Mouse (Mus musculus): ENCODE measurements around the gene Ppa2.

Gene Ppa2

DNA sequence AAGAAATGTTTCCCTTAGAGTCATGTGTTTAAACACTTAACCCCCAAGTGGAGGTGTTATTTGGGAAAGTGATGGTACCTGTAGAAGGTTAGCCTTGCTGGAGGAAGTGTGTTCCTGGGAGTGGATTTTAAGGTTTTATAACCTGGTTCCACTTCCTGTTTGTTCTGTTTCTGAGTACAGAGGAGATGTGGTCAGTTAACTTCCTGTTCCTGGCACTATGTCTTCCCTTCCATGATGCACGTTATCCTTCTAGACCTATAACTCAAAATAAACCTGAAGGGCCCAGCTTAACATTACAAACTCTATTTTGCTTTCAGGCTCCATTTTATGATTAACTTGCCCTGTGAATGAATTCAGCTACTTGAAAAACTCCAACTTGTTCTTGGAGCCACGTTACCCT is 84.6 kb downstream of the Ppa2 start:
- no peak for DNase-seq (ENCODE audit: low spot score)

DNA sequence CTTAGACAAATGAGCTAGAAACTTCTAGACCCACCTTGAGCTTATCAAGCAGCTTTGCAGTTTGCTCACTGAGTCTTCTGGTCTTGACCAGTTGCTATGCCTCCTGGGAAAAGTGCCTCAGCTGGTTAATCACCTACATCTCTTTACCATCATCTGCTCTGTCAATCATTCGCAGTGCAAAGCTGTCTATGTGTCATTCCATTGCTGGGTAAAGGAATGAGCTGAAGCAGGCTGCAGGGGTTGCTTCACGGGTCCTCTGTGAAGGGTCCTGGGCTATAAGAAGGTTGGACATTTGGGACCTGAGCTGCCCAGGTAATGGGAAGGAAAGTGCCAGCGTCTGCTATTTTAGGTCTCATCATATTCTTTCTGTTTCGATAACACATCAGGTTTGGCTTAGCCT is 93.9 kb downstream of the Ppa2 start:
- no peak for DNase-seq (ENCODE audit: low spot score)

DNA sequence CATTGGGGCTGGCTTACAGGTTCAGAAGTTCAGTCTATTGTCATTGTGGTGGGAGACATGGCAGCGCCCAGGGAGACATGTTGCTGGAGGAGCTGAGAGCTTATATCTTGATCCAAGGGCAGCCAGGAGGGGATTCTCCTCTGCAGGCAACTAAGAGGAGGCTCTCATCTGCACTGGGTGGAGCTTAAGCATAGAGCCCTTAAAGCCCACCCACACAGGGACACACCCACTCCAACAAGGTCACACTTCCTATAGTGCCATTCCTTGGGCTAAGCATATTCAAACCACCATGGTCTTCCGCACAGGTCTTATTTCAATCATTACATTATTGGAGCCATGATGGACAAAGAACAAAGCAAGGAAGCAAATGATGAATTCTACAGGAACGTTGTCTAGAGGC is 95.7 kb downstream of the Ppa2 start:
- DNase-seq (ENCODE audit: low spot score) = no peak

DNA sequence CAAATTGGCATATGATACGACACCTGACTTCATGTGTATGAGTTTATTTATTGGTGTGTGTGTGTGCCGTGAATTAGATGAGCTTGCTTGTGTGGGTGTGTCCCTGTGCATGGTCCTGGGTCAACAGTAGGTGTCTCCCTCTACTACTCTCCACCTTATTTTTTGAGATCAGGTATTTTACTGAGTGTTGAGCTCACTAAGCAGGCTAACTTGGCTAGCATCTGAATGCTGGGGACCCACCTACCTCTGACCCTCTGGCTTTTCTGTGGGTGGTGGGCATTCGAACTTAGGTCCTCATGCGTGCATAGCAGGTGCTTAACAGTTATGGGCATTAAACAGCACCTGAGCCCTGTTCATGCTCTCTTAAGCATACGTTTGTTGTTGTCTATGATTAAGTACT is 96.3 kb downstream of the Ppa2 start:
- no peak for DNase-seq (ENCODE audit: low spot score)

DNA sequence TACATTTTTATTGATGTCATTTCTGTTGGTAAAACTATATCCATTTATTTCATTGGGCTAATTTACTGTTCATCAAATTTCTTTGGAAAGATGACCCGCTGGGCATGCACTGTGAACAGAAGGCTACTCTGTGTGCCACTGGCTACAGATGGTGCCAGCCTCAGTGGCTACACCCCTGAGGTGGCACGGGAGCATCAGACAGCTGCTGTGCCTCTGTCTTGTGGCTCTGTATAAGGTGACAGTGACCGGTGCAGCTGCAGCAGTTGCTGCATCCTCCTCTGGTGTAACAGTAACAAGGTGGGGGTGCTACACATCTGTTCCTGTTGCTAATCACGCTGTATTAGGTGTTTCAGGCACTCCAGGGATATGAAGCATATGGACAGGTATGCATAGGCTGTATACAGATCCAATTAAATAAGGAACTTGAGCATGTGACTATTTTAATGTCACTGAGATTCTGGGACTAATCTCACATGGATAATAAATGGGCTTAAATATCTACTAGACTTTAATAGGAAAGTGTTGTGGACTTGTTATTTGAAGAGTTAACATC is 101.3 kb downstream of the Ppa2 start:
- DNase-seq (ENCODE audit: low spot score) = no peak

DNA sequence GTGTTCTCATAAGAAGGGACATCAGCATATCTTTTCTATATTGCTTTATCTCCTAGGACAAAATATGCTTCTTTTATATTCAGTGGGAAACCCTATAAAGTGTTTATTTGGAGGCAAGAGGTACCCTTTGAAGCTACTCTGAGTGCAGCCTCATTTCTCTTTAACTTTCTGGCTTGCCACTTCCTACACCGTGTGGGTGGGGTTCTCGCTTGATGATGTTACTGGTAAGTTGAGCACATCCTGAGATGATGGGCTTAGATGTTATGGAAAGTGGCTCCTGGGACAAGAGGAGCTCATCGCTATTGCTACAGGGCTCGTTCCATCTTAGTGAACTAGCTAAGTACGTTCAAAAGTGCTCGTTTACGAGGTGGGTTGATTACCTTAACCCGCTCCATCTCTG is 101.9 kb downstream of the Ppa2 start:
- DNase-seq (ENCODE audit: low spot score) = no peak

DNA sequence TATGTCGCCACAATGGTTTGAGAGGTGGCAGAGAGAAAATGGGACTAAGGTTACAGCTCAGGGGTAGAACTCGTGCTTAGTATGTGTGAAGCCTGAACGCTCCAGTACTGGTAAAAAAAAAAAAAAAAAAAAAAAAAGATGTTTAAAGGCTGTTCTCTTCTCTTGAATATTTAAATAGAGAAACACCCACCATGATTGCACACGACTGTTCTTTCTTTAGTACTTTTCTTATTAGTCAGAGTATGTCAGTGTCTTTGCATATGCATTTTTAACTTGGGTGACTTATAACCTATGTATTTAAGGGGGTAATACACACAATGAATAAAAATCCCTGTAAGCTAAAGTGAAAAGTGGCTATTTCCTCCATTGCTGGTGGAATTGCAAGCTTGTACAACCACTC is 104.8 kb downstream of the Ppa2 start:
- DNase-seq (ENCODE audit: low spot score) = no peak

DNA sequence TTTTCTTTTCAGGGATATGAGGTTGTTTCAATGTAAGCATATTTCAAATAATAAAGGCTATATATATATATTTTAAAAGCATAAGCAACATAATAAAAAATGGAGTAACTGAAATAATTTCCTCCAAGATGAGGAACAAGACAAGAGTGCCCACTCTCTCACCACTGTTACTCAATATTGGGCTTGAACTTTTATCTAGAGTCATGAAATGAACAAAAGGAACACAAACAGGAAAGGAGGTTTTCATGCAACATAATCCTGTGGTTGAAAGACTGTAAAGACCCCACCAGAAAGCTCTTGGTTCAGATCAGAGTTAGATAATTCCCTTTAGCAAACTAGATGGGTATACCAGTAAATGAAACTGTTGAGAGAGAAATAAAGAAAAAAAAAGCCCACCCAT is 113.2 kb downstream of the Ppa2 start:
- DNase-seq (ENCODE audit: low spot score) = no peak

Measured in ovary, postnatal 10 days (tissue).